Comparison of ENCODE assay signal across 22 mouse cellular contexts in genomic region chr5:107621327-107621726, GRCm38 (mm10).
"Had no signal": no experiment of that assay in that cellular context is flagged by ENCODE, and none has a peak within 500 bp of the region (broad histone marks: within the 10 kb centered on the region; RNA-seq: fewer than 3 reads in every experiment).

No protein-coding gene starts in this region.

- H3K9ac ChIP-seq: limb, embryonic 13.5 days; lung, embryonic 14.5 days; midbrain, embryonic 12.5 days; midbrain, embryonic 15.5 days; neural tube, embryonic 12.5 days; neural tube, embryonic 15.5 days had no signal

- H3K27ac ChIP-seq: kidney, postnatal 0 days; layer of hippocampus, adult 2 months; limb, embryonic 10.5 days; limb, embryonic 13.5 days; midbrain, embryonic 12.5 days; midbrain, embryonic 15.5 days; neural tube, embryonic 12.5 days; neural tube, embryonic 15.5 days; stomach, postnatal 0 days had no signal

- H3K4me1 ChIP-seq: limb, embryonic 10.5 days; limb, embryonic 13.5 days; midbrain, embryonic 12.5 days; midbrain, embryonic 15.5 days; neural tube, embryonic 12.5 days; neural tube, embryonic 15.5 days had no signal

- H3K27me3 ChIP-seq: limb, embryonic 13.5 days; midbrain, embryonic 12.5 days; midbrain, embryonic 15.5 days; neural tube, embryonic 12.5 days; neural tube, embryonic 15.5 days had no signal

- H3K4me3 ChIP-seq: layer of hippocampus, adult 2 months; limb, embryonic 10.5 days; limb, embryonic 13.5 days; midbrain, embryonic 12.5 days; midbrain, embryonic 15.5 days; neural tube, embryonic 12.5 days; neural tube, embryonic 15.5 days had no signal

- DNase-seq: kidney, adult 2 months; kidney, postnatal 25 days; layer of hippocampus, adult 9-11 months; lung, embryonic 14.5 days; lung, postnatal 36 days; right cerebral cortex, adult 18-20 months; right cerebral cortex, postnatal 14 days; right cerebral cortex, postnatal 4 days; thymus, adult 2 months; thymus, postnatal 14 days; thymus, postnatal 4 days had no signal

- H3K9me3 ChIP-seq: limb, embryonic 10.5 days; limb, embryonic 13.5 days; midbrain, embryonic 12.5 days; midbrain, embryonic 15.5 days; neural tube, embryonic 12.5 days; neural tube, embryonic 15.5 days had no signal

- H3K4me2 ChIP-seq: limb, embryonic 13.5 days; lung, embryonic 14.5 days; midbrain, embryonic 12.5 days; midbrain, embryonic 15.5 days; neural tube, embryonic 12.5 days; neural tube, embryonic 15.5 days had no signal

- H3K36me3 ChIP-seq: midbrain, embryonic 15.5 days had no signal

- ATAC-seq: intestine, postnatal 0 days; lung, postnatal 0 days; midbrain, embryonic 15.5 days had no signal
